Mouse (Mus musculus): ENCODE data around the gene Csrp1.

GRCm38 (mm10) chr1:135723016-135723415 lies 3.2 kb downstream of the Csrp1 start:
- no peak for TF ChIP-seq CTCF (IDR thresholded peaks at IDR 0.05; ENCODE audit: insufficient read depth, low read length)
- no peak for TF ChIP-seq POLR2A (IDR thresholded peaks at IDR 0.05; ENCODE audit: borderline replicate concordance, extremely low read depth, low read depth, low read length)
